Mouse (Mus musculus): Measurements from ENCODE around the gene Commd3. TPM values are rescaled to one million over a fixed set of nuclear protein-coding genes. Genes with fewer than 3 reads are reported as not detected.

Gene Commd3
- polyA plus RNA-seq, 2 experiments: 36.2 to 101 TPM

GRCm38 (mm10) chr2:18714337-18714736 lies 42.2 kb downstream of the Commd3 start:
- H3K4me2 ChIP-seq (ENCODE audit: low read depth): no peak overlapping the region
- DNase-seq (ENCODE audit: low read depth in 3 of 3, low spot score in 3 of 3) (no peak), ATAC-seq (ENCODE audit: insufficient read depth) (no peak)
- H3K9ac ChIP-seq (replicated peaks): no peak overlapping the region
- 48% methylated on average over 3 of the region's 3 CpGs for WGBS (ENCODE audit: insufficient replicate concordance)
- no peaks in the 10 kb centered on the region for H3K9me3 ChIP-seq (ENCODE audit: control insufficient read depth, low read length)
- no peak for TF ChIP-seq EP300 (IDR thresholded peaks at IDR 0.05; ENCODE audit: low read depth)
- TF ChIP-seq CTCF (IDR thresholded peaks at IDR 0.05; ENCODE audit: low read depth): no peak
- H3K4me3 ChIP-seq (ENCODE audit: insufficient read depth in 1 of 2, low read depth in 2 of 2, low read length in 2 of 2): no peak overlapping the region
- no peaks in the 10 kb centered on the region for H3K36me3 ChIP-seq (replicated peaks; ENCODE audit: control insufficient read depth, insufficient read depth, low read depth)
- no peak overlapping the region for H3K27ac ChIP-seq
- H3K27me3 ChIP-seq (ENCODE audit: control insufficient read depth, insufficient read depth, low read length): no peaks in the 10 kb centered on the region
- no peaks in the 10 kb centered on the region for H3K4me1 ChIP-seq (replicated peaks; ENCODE audit: control insufficient read depth in 2 of 2, insufficient read depth in 2 of 2, low read length in 1 of 2)

- no peaks in the 10 kb centered on the region for H3K36me3 ChIP-seq (replicated peaks; ENCODE audit: control insufficient read depth, insufficient read depth, low read depth)
- ATAC-seq (ENCODE audit: insufficient read depth): no peak
- no peaks in the 10 kb centered on the region for H3K27me3 ChIP-seq (ENCODE audit: control insufficient read depth, insufficient read depth, low read length)
- no peaks in the 10 kb centered on the region for H3K4me1 ChIP-seq (replicated peaks; ENCODE audit: control insufficient read depth in 2 of 2, insufficient read depth in 2 of 2, low read length in 1 of 2)
- H3K27ac ChIP-seq: no peak overlapping the region
- H3K9ac ChIP-seq (replicated peaks): no peak overlapping the region
- H3K4me3 ChIP-seq (ENCODE audit: insufficient read depth in 1 of 2, low read depth in 2 of 2, low read length in 2 of 2): no peak overlapping the region
- no peak for TF ChIP-seq EP300 (IDR thresholded peaks at IDR 0.05; ENCODE audit: low read depth)
- no peak for TF ChIP-seq CTCF (IDR thresholded peaks at IDR 0.05; ENCODE audit: low read depth)
- no peak for DNase-seq (ENCODE audit: low read depth in 3 of 3, low spot score in 3 of 3)
- WGBS (ENCODE audit: insufficient replicate concordance): 65% methylated on average over 4 of the region's 4 CpGs
- no peaks in the 10 kb centered on the region for H3K9me3 ChIP-seq (ENCODE audit: control insufficient read depth, low read length)
- no peak overlapping the region for H3K4me2 ChIP-seq (ENCODE audit: low read depth)
Observed at GRCm38 (mm10) chr2:18718521-18718920, 46.3 kb downstream of the Commd3 start.

DNA sequence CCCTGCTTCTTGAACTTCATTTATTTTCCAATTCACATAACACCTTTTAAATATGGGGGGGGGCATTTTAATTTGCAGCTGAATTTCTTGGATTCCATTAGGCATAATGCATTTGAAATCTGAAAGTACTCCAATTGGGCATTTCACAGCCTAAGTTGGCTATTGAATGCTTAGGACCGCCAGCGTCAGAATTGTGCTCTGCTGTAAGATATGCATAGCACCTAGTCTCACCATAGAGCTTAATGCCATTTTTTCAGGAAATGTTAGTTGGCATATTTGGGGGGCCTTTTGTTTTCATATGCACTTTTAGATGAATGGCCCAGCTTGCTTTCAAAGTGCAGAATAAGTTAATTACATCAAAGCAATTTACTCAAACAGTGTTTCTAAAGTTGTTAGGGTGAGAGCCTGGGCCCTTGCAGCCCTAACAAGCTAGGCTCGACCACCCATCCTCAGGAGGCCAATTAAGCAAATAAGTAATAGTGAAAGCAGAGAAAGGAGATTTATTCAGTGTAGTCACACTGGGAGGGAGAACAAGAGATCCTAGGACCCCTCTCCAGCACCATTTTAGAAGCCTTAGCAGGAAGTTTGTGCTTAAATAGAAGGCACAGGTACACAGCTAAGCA lies 50.1 kb downstream of the Commd3 start:
- Histone ChIP-seq H3K9me3 (ENCODE audit: control insufficient read depth, low read length) (no peaks in the 10 kb centered on the region), H3K27me3 (ENCODE audit: control insufficient read depth, insufficient read depth, low read length) (no peaks in the 10 kb centered on the region), H3K4me1 (replicated peaks; ENCODE audit: control insufficient read depth in 2 of 2, insufficient read depth in 2 of 2, low read length in 1 of 2) (no peaks in the 10 kb centered on the region), H3K4me2 (ENCODE audit: low read depth) (no peak overlapping the region), H3K9ac (replicated peaks) (no peak overlapping the region), H3K4me3 (ENCODE audit: insufficient read depth in 1 of 2, low read depth in 2 of 2, low read length in 2 of 2) (no peak overlapping the region), H3K36me3 (replicated peaks; ENCODE audit: control insufficient read depth, insufficient read depth, low read depth) (no peaks in the 10 kb centered on the region), H3K27ac (no peak overlapping the region)
- no peak for ATAC-seq (ENCODE audit: insufficient read depth)
- DNase-seq (ENCODE audit: low read depth in 3 of 3, low spot score in 3 of 3): no peak
- TF ChIP-seq EP300 (IDR thresholded peaks at IDR 0.05; ENCODE audit: low read depth) (no peak), CTCF (IDR thresholded peaks at IDR 0.05; ENCODE audit: low read depth) (no peak)
- 64% methylated on average over 3 of the region's 3 CpGs for WGBS (ENCODE audit: insufficient replicate concordance)

GRCm38 (mm10) chr2:18724462-18724861 lies 52.3 kb downstream of the Commd3 start:
- 61% methylated on average over 1 of the region's 1 CpGs for WGBS (ENCODE audit: insufficient replicate concordance)
- no peak overlapping the region for H3K4me3 ChIP-seq (ENCODE audit: insufficient read depth in 1 of 2, low read depth in 2 of 2, low read length in 2 of 2)
- no peak for ATAC-seq (ENCODE audit: insufficient read depth)
- H3K27ac ChIP-seq: no peak overlapping the region
- TF ChIP-seq EP300 (IDR thresholded peaks at IDR 0.05; ENCODE audit: low read depth): no peak
- no peak for TF ChIP-seq CTCF (IDR thresholded peaks at IDR 0.05; ENCODE audit: low read depth)
- no peaks in the 10 kb centered on the region for H3K9me3 ChIP-seq (ENCODE audit: control insufficient read depth, low read length)
- H3K4me2 ChIP-seq (ENCODE audit: low read depth): no peak overlapping the region
- H3K4me1 ChIP-seq (replicated peaks; ENCODE audit: control insufficient read depth in 2 of 2, insufficient read depth in 2 of 2, low read length in 1 of 2): no peaks in the 10 kb centered on the region
- H3K27me3 ChIP-seq (ENCODE audit: control insufficient read depth, insufficient read depth, low read length): no peaks in the 10 kb centered on the region
- DNase-seq (ENCODE audit: low read depth in 3 of 3, low spot score in 3 of 3): no peak
- no peaks in the 10 kb centered on the region for H3K36me3 ChIP-seq (replicated peaks; ENCODE audit: control insufficient read depth, insufficient read depth, low read depth)
- H3K9ac ChIP-seq (replicated peaks): no peak overlapping the region

Other genes with a start within 250 kb of the Commd3 start
- gene Bmi1, start 4.6 kb downstream of the Commd3 start, polyA plus RNA-seq (2012; rRNA removed): 3.8 and 5.8 TPM in 2 replicates
- 5.5 and 5.8 TPM in 2 replicates for gene Bmi1, start 4.6 kb downstream of the Commd3 start, polyA plus RNA-seq (2014; fragmentation: Nextera tagmentation; extraction: Ambion mirVana)
- gene Spag6, start 21.6 kb downstream of the Commd3 start, polyA plus RNA-seq (2012; rRNA removed): 0.13 TPM in 1 of 2 replicates, not detected in the other
- gene Spag6, start 21.6 kb downstream of the Commd3 start, polyA plus RNA-seq (2014; fragmentation: Nextera tagmentation; extraction: Ambion mirVana): not detected in 2 replicates